Mouse (Mus musculus) E14TG2a.4 (cell line): ENCODE measurements around the gene Ppie.

Source experiments
- CTCF ChIP-seq: conservative IDR thresholded peaks from 2 replicates; pipeline ENCODE4 v1.5.1; 2014; ENCODE audit warnings: low read length
- NANOG ChIP-seq: IDR thresholded peaks from 2 replicates; pipeline ENCODE4 v1.6.1; 2014; ENCODE audit warnings: borderline replicate concordance, low read length, mixed read lengths
- POU5F1 ChIP-seq: IDR thresholded peaks from 2 replicates; pipeline ENCODE4 v1.6.1; 2014; ENCODE audit warnings: low read length, borderline replicate concordance

DNA sequence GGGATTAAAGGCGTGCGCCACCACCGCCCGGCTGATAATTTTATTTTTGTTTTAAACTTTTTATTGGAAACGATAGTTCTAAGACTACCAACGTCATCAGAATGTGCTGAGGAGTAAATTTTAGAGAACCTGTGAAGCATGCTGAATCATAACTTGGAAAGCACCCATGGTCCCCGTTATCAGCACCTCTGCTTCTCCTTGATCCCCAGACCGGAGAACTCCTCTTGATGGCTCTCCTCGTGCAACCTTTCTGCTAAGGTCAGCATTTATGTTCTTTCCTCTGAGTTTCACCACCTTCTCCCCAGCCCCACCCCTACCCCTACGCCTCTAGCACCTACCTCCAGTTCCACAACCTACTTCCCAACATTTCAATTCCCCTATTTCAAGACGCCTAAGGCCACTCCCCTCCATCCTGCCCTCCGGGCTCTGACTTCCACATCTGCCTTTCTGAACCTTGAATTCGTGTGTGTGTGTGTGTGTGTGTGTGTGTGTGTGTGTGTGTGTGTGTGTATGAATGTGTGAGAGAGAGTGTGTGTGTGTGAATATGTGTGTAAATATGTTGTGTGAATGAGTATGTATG lies 56.3 kb downstream of the Ppie start:
- TF ChIP-seq CTCF (no peak), POU5F1 (no peak), NANOG (no peak)
